Mouse (Mus musculus): ENCODE results near the gene Abhd14b.

DNA sequence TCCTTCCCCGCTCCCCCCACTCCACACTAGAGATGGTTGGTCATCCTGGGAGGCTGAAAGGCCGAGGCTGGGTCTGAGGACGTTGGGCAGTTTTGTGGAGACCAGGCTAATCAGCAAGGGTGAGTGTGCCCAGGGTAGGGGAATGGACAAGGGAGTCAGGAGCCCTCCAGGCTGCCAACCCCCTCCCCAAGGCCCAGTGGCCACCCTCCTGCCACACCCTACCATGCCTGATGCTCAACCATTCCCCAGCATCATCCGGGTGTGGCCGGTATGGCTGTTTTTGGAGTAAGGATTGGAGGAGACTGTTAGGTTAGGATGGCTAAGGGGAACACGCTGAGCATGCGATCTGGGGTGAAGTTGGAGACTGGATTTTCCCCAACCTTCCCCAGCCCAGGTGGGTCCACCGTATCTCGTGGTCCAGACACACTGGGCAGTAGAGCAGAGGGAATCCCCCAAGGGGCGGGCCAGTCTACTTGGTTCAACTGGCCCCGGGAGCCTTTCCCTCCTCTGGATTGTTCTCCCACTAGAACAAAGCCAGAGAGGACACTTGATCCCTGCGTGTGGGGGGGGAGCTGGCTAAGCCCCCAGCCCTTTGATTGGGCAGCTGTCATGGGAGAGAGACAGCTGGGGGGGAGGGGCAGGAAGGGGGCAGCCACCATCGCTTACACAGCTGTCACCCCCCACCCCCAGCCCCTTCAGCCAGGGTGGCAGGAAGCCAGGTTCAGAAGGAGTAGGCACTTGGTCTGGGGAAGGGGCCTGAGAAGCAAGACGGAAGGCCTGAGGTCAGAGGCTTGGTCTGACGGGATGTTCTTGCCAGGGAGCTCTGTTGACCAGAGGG lies 9.3 kb downstream of the Abhd14b start:
- no peak for TF ChIP-seq CTCF (IDR thresholded peaks at IDR 0.05; ENCODE audit: control insufficient read depth, insufficient read depth, insufficient replicate concordance, low read depth, low read length)
- no peak for TF ChIP-seq POLR2A (IDR thresholded peaks at IDR 0.05; ENCODE audit: control insufficient read depth, low read depth, low read length)

Data from testis, adult 2 months (tissue).